Mouse (Mus musculus) ES-Bruce4 (cell line): ENCODE measurements around the gene Ypel1. TPM values are rescaled to one million over a fixed set of nuclear protein-coding genes. Genes with fewer than 3 reads are reported as not detected.

Experiments
- H3K27ac ChIP-seq: 2 replicates; pipeline ENCODE4 v1.5.1; 2012; ENCODE audit warnings: low read length, inconsistent platforms; ENCODE audit not compliant: insufficient read depth
- H3K27me3 ChIP-seq: 2 replicates; pipeline ENCODE4 v1.6.1; 2012; ENCODE audit warnings: mild to moderate bottlenecking, low read length, inconsistent platforms; ENCODE audit not compliant: control insufficient read depth, poor library complexity, insufficient read depth, severe bottlenecking
- H3K36me3 ChIP-seq: 2 replicates; pipeline ENCODE4 v1.6.1; 2012; ENCODE audit warnings: inconsistent platforms, mild to moderate bottlenecking, low read length, moderate library complexity; ENCODE audit not compliant: control insufficient read depth, poor library complexity, insufficient read depth, severe bottlenecking
- H3K4me1 ChIP-seq: one replicate; pipeline ENCODE4 v1.8.1; 2011; ENCODE audit warnings: low read length; ENCODE audit not compliant: control insufficient read depth, insufficient read depth
- H3K4me3 ChIP-seq: 2 replicates; pipeline ENCODE4 v1.5.1; 2011; ENCODE audit warnings: low read depth, mild to moderate bottlenecking, low read length
- H3K9ac ChIP-seq: 2 replicates; pipeline ENCODE4 v1.6.1; 2012; ENCODE audit warnings: low read depth, mild to moderate bottlenecking, inconsistent platforms; ENCODE audit not compliant: poor library complexity, severe bottlenecking
- H3K9me3 ChIP-seq: replicated peaks from 2 replicates; pipeline ENCODE4 v1.6.1; 2012; ENCODE audit warnings: mild to moderate bottlenecking, low read length, inconsistent platforms; ENCODE audit not compliant: control insufficient read depth, poor library complexity, insufficient read depth, severe bottlenecking
- CTCF ChIP-seq: IDR thresholded peaks from one replicate; pipeline ENCODE4 v1.8.1; 2011; ENCODE audit warnings: low read depth, low read length
- EP300 ChIP-seq: IDR thresholded peaks from 2 replicates; pipeline ENCODE4 v1.6.1; 2011; ENCODE audit warnings: low read depth, low read length; ENCODE audit not compliant: insufficient read depth
- POLR2A ChIP-seq: IDR thresholded peaks from one replicate; pipeline ENCODE4 v1.8.1; 2011; ENCODE audit warnings: low read length; ENCODE audit not compliant: insufficient read depth
- polyA plus RNA-seq: library from polyadenylated mRNA; stranded (reverse); fragments of >200 nt; gene quantifications from 2 replicates; pipeline ENCODE4 v1.2.4, GENCODE M21; 2011; ENCODE audit warnings: low read depth; ENCODE audit not compliant: missing spikeins, insufficient read depth, insufficient read length

The Ypel1 gene
- polyA plus RNA-seq, 1 experiment = 6.9 TPM

DNA sequence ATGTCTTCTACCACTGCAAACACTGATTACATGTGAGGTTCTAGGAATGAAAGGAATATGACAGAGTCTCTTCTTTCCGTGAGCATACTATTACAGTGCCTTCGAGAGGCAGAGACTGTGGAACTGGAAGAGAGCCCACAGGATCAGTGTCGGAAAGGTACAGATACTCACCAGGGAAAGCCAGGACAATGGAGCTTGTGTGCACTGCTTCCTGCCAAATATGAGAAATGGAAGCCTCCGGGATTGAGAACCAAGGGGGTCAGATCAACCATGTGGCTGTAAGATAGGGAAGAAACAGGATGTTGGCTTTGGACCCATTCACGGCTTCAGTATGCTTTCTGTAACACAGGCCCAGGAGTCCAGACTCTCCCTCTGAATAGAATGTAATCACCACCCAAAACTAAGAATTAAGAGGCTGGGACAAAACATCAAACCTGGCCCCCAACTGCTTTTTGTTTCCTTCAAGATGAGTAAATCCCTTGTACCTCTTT lies 47.9 kb downstream of the Ypel1 start:
- H3K36me3 ChIP-seq = peaks cover 51% of the 10 kb centered on the region

DNA sequence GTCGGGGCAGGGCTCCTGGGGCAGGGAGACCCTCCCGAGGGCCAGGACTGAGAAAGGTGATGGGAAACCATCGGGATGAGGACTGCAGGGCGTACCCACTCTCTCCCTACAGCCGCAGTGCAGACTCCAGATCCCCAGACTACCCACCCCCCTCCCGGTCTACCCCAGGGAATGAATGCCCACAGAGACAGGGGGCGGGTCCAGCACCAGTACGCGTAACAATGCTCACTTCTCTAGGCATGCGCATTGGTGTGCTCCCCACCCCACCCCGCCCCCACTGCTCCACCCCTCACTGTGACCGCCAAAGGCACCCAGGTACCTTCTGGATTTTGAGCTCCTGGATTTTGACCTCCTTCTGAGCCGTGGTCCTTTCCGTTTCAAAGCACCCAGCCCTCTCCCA lies 52.1 kb downstream of the Ypel1 start:
- peak overlapping the region; percentile 52 for H3K4me3 ChIP-seq
- H3K36me3 ChIP-seq = peaks cover 29% of the 10 kb centered on the region
- no peak for TF ChIP-seq POLR2A
- TF ChIP-seq CTCF = no peak
- H3K27me3 ChIP-seq = no peaks in the 10 kb centered on the region
- H3K27ac ChIP-seq = 0 out of 2 replicates have a peak overlapping the region, but pooled peaks have one; percentile 30
- H3K4me1 ChIP-seq = peaks cover 3% of the 10 kb centered on the region
- peak overlapping the region; percentile 4 for H3K9ac ChIP-seq
- no peaks in the 10 kb centered on the region for H3K9me3 ChIP-seq

More for the DNA sequence above, 47.9 kb downstream of the Ypel1 start:
- Histone ChIP-seq H3K4me3 (no peak overlapping the region), H3K4me1 (peaks cover 2% of the 10 kb centered on the region), H3K9me3 (no peaks in the 10 kb centered on the region), H3K27me3 (no peaks in the 10 kb centered on the region), H3K9ac (no peak overlapping the region), H3K27ac (no peak overlapping the region)
- TF ChIP-seq POLR2A (no peak), EP300 (no peak), CTCF (no peak)

DNA sequence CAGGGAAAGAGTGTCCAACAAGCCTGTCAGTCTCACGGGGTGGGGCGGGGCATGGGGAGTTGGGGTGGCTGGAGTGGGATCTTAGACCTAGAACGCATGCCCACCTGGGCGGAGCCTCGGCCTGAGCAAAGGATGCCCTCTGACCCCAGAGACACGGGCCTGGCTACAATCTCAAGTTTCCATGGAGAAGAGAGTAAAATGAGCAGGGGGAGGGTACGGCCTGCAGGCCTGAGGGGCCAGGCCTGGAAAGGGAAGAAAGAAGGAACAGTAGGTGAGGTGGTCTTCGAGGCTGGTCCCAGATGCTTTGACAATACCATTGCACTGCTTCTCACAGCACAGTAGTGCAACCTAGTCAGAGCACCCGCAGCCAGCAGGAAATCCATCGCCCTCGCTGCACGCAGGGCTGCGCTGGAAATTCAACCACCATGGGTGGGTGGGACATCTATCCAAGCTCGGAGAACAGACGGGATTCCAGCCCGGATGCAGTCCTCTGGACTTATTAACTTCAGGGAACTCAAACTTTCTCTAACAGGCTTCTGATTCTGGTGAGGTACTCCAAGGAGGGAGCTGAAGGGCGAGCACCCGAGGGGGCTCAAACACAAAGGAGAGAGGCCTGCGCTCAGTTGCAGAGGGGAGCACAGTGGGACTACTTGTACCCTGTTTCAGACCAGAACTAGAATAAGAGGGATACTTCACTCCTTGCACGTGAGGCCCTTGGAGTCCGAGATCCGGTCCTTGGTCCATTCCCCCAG lies 54.8 kb downstream of the Ypel1 start:
- H3K36me3 ChIP-seq = peaks cover 15% of the 10 kb centered on the region; the same call in 1 of the 2 replicates
- TF ChIP-seq CTCF (no peak), EP300 (no peak), POLR2A (no peak)
- peak overlapping the region; percentile 92 for H3K4me3 ChIP-seq
- H3K27ac ChIP-seq = no peak overlapping the region
- no peaks in the 10 kb centered on the region for H3K27me3 ChIP-seq
- peak overlapping the region; percentile 81 for H3K9ac ChIP-seq
- H3K9me3 ChIP-seq = no peaks in the 10 kb centered on the region
- H3K4me1 ChIP-seq = peaks cover 3% of the 10 kb centered on the region

DNA sequence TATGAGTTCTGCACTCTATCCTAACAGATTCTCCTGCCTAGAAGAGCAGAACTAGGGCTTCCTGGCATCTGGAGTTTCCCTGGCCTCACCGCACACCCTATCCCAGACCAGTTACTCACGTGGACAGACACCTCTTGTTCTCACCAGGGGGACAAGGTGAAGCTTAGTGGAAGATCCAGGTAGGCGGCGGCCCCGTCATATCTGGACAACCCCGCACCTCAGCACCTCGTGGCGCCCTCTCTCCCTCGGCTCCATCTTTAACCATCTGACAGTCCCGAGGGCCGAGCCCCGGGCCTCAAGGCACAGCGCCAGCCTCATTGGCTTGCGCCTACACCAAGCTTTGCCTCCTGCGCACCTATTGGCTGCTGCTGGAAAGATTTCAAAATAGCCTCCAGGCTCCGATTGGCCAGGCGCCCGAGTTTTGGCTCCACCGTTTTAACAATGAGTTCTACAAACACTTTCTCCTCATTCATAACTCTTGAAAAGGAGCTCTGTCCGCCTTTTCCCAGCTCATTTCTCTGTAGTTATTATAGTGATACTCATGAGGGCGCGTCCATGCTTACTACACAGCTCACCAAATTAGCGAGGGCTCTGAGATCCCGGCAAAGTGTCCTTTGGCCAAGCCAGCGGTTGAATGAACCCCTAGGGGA lies 55.5 kb downstream of the Ypel1 start, which contains the start of gene 2610318N02Rik:
TSS of gene 2610318N02Rik (minus strand) at position 297 of the 650 bp plus-strand sequence.
- TF ChIP-seq EP300 = no peak
- peak; percentile 78 for TF ChIP-seq POLR2A
- no peaks in the 10 kb centered on the region for H3K9me3 ChIP-seq
- H3K4me3 ChIP-seq = peak within 1 kb of the TSS; percentile 92
- H3K4me1 ChIP-seq = peaks cover 3% of the 10 kb centered on the region
- peak within 1 kb of the TSS; percentile 81 for H3K9ac ChIP-seq
- peaks cover 8% of the 10 kb centered on the region; the same call in 1 of the 2 replicates for H3K36me3 ChIP-seq
- H3K27ac ChIP-seq = 0 out of 2 replicates have a peak within 1 kb of the TSS, but pooled peaks have one; percentile 20
- H3K27me3 ChIP-seq = no peaks in the 10 kb centered on the region

DNA sequence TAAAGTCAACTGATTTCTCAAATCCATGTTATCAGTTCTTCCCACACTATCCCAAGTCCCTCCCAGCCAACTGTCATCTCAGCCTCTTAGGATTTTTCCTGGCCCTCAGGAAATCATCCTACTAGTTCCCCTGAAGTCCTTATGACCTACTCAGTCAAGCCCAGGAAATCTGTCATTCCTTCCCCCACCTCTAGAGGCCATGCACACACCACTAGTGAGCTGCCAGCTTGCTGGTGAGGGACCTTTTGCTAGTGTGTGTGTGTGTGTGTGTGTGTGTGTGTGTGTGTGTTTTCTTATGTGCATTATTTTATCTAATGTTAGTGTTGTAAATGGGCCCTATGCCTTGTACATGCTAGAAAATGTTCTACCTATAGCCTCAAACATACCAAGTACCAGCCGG lies 57.8 kb downstream of the Ypel1 start:
- H3K27me3 ChIP-seq = no peaks in the 10 kb centered on the region
- no peaks in the 10 kb centered on the region for H3K9me3 ChIP-seq
- H3K36me3 ChIP-seq = no peaks in the 10 kb centered on the region
- H3K27ac ChIP-seq = no peak overlapping the region
- TF ChIP-seq CTCF = peak; percentile 77
- TF ChIP-seq POLR2A = no peak
- peaks cover 2% of the 10 kb centered on the region for H3K4me1 ChIP-seq
- no peak overlapping the region for H3K9ac ChIP-seq
- H3K4me3 ChIP-seq = no peak overlapping the region
